Comparison of ENCODE assay signal across 34 mouse cellular contexts in the genomic region with DNA sequence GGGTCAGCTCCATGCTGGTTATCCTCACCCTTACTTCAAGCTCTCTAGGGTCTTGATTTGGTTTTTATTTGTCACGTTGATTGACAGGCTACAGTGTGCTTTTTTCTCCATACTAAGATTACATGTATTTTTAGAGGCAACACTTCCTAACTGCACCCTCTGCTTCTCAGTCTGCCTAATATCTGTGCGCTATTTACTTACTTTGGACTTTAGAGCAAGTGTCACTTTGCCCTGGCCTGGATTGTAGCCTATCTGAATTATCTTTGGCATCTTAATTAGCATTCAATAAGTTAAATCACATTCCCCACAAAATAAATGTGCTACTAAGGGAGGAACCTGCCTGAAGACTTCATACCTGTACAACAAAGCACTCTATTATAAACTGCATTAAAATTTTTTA. TPM values are rescaled to one million over a fixed set of nuclear protein-coding genes. Genes with fewer than 3 reads are reported as not detected.
"Had no signal": no experiment of that assay in that cellular context is flagged by ENCODE, and none has a peak within 500 bp of the region (broad histone marks: within the 10 kb centered on the region; RNA-seq: fewer than 3 reads in every experiment).

No protein-coding gene starts in this region.

- H3K36me3 ChIP-seq: heart, embryonic 10.5 days; heart, embryonic 12.5 days; hindbrain, embryonic 10.5 days; hindbrain, embryonic 12.5 days; kidney, embryonic 15.5 days; limb, embryonic 10.5 days; limb, embryonic 12.5 days; liver, embryonic 13.5 days; liver, embryonic 15.5 days had no signal

- H3K27me3 ChIP-seq: heart, embryonic 12.5 days; hindbrain, embryonic 12.5 days; kidney, embryonic 15.5 days; limb, embryonic 12.5 days; liver, embryonic 13.5 days; liver, embryonic 15.5 days had no signal

- DNase-seq: gastrocnemius, adult 2 months; gastrocnemius, postnatal 10 days; gastrocnemius, postnatal 25 days; heart, adult 2 months; heart, postnatal 10 days; heart, postnatal 4 days; kidney, adult 18-20 months; kidney, adult 8-10 months; kidney, postnatal 14 days; kidney, postnatal 36 days; layer of hippocampus, adult 9-11 months; liver, embryonic 13.5 days had no signal

- H3K4me2 ChIP-seq: heart, embryonic 12.5 days; hindbrain, embryonic 12.5 days; hindbrain, embryonic 14.5 days; kidney, embryonic 15.5 days; limb, embryonic 12.5 days; liver, embryonic 11.5 days; liver, embryonic 13.5 days; liver, embryonic 15.5 days had no signal

- ATAC-seq: forebrain, embryonic 16.5 days; hindbrain, embryonic 16.5 days; inflammation-experienced regulatory T-cells, adult 6 months had no signal

- H3K4me1 ChIP-seq: heart, embryonic 10.5 days; heart, embryonic 12.5 days; kidney, embryonic 15.5 days; liver, embryonic 13.5 days; liver, embryonic 15.5 days had no signal

- H3K4me3 ChIP-seq: gastrocnemius, adult 2 months; heart, adult 2 months; heart, embryonic 10.5 days; heart, embryonic 12.5 days; hindbrain, embryonic 10.5 days; hindbrain, embryonic 12.5 days; kidney, embryonic 15.5 days; left cerebral cortex, adult 2 months; limb, embryonic 10.5 days; limb, embryonic 12.5 days; liver, embryonic 13.5 days; liver, embryonic 15.5 days had no signal

- H3K9ac ChIP-seq: heart, embryonic 12.5 days; hindbrain, embryonic 12.5 days; hindbrain, embryonic 14.5 days; kidney, embryonic 15.5 days; limb, embryonic 12.5 days; liver, embryonic 13.5 days; liver, embryonic 15.5 days had no signal

- H3K9me3 ChIP-seq: heart, embryonic 10.5 days; heart, embryonic 12.5 days; hindbrain, embryonic 10.5 days; hindbrain, embryonic 12.5 days; kidney, embryonic 15.5 days; limb, embryonic 10.5 days; limb, embryonic 12.5 days; liver, embryonic 13.5 days; liver, embryonic 15.5 days had no signal

- H3K27ac ChIP-seq: gastrocnemius, adult 2 months; heart, adult 2 months; heart, embryonic 10.5 days; hindbrain, embryonic 10.5 days; hindbrain, embryonic 12.5 days; hindbrain, embryonic 14.5 days; kidney, embryonic 15.5 days; kidney, postnatal 0 days; left cerebral cortex, adult 2 months; limb, embryonic 10.5 days; limb, embryonic 12.5 days; liver, embryonic 13.5 days; liver, embryonic 15.5 days had no signal

RNA-seq across cellular contexts. Expression of a gene that starts 24.3 kb away (rescaled TPM):
- total RNA-seq: gastrocnemius, adult 2 months; gastrocnemius, postnatal 10 days; gastrocnemius, postnatal 25 days; gastrocnemius, postnatal 4 days; granulocyte monocyte progenitor cell, adult 5-6 weeks; heart, adult 2 months; heart, postnatal 10 days; heart, postnatal 25 days; heart, postnatal 4 days; layer of hippocampus, adult 18-20 months; layer of hippocampus, adult 8-10 months had no signal
- polyA plus RNA-seq: heart, adult 2 months; heart, embryonic 12.5 days; heart, embryonic 14.5 days; heart, embryonic 16.5 days; hindbrain, embryonic 10.5 days; hindbrain, embryonic 12.5 days; inflammation-experienced regulatory T-cells, adult 6 months; kidney, postnatal 0 days; limb, embryonic 12.5 days; liver, embryonic 13.5 days; liver, embryonic 15.5 days had no signal
